Mouse (Mus musculus) brain, embryonic 14.5 days (tissue): ENCODE results near the gene Anks1b.

Source experiments
- CTCF ChIP-seq: fragments of 200-500 bp; IDR thresholded peaks from 2 replicates; pipeline ENCODE4 v1.5.1; 2012; ENCODE audit warnings: inconsistent platforms, mild to moderate bottlenecking, moderate library complexity, borderline replicate concordance; ENCODE audit not compliant: insufficient read depth, insufficient read length; ENCODE audit errors: extremely low read depth
- POLR2A ChIP-seq: fragments of 200-500 bp; IDR thresholded peaks from 2 replicates; pipeline ENCODE4 v1.6.1; 2012; ENCODE audit warnings: mild to moderate bottlenecking, inconsistent platforms, borderline replicate concordance; ENCODE audit not compliant: poor library complexity, insufficient read depth, insufficient read length, severe bottlenecking; ENCODE audit errors: extremely low read depth

GRCm38 (mm10) chr10:90577099-90577461, 703.8 kb downstream of the Anks1b start:
- no peak for TF ChIP-seq CTCF
- no peak for TF ChIP-seq POLR2A
